Mouse (Mus musculus): Measurements from ENCODE around the gene Hemk1. TPM values are rescaled to one million over a fixed set of nuclear protein-coding genes. Genes with fewer than 3 reads are reported as not detected.

Gene Hemk1
- total and polyA plus RNA-seq, 3 experiments: 11.9 to 20.5 (median 12.1) TPM

DNA sequence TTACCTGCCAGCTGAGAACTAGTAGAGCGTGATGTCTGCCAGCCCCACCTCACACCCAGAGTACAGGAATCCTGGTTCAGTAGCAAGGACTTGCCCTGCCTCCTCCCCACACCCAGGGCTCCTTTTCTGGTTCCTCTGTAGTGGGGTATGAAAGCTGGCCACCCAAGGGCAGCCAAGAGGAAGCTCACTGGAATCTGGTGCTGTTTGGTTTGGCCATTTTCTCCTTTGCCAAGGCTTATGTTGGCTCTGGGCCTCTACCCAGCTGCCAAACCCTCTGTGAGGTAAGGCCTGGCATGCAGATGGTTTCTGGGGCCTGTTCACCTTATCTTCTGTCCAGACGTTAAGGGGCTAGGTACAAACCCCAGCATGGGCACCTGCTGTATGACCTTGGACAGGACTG is 22.4 kb downstream of the Hemk1 start:
- H3K9me3 ChIP-seq (replicated peaks; ENCODE audit: low read length): no peaks in the 10 kb centered on the region
- no peak for DNase-seq (ENCODE audit: extremely low read depth)
- in situ Hi-C loops (cut with MboI; ENCODE audit: low pct_ligation_motif_present, low pct_unique_long_range_greater_than_20kb, low sequenced_read_pairs) (no loop called here), dilution Hi-C loops (cut with MboI; ENCODE audit: extremely low pct_ligation_motif_present, extremely low pct_unique_long_range_greater_than_20kb, low sequenced_read_pairs) (no loop called here)
- no peaks in the 10 kb centered on the region for H3K27me3 ChIP-seq (replicated peaks)
- H3K4me2 ChIP-seq (ENCODE audit: insufficient read depth, low read depth, poor library complexity, severe bottlenecking): no peak overlapping the region
- no peak for TF ChIP-seq CTCF (conservative IDR thresholded peaks at IDR 0.05 in 1 of 2, IDR thresholded peaks at IDR 0.05 in 1 of 2; ENCODE audit: low read depth in 2 of 2, low read length in 2 of 2)
- no peak for TF ChIP-seq MEF2A (IDR thresholded peaks at IDR 0.05; ENCODE audit: borderline replicate concordance, low read depth, low read length)
- no peak for TF ChIP-seq NELFE (IDR thresholded peaks at IDR 0.05; ENCODE audit: low read depth, low read length)
- TF ChIP-seq CHD1 (IDR thresholded peaks at IDR 0.05; ENCODE audit: low read depth, low read length): no peak
- TF ChIP-seq MYC (IDR thresholded peaks at IDR 0.05; ENCODE audit: low read depth, low read length): no peak
- TF ChIP-seq SIN3A (IDR thresholded peaks at IDR 0.05; ENCODE audit: low read length): no peak
- peaks cover 32 to 74% of the 10 kb centered on the region in 2 experiments for H3K4me1 ChIP-seq (ENCODE audit: control insufficient read depth in 1 of 2, insufficient read depth in 2 of 2)
- no peak overlapping the region for H3K9ac ChIP-seq (ENCODE audit: insufficient read depth, low read depth)
- H3K79me2 ChIP-seq (replicated peaks; ENCODE audit: control insufficient read depth, extremely low read depth, insufficient read depth, poor library complexity, severe bottlenecking): no peaks in the 10 kb centered on the region
- no peak overlapping the region for H3K4me3 ChIP-seq (replicated peaks in 1 of 3; ENCODE audit: low read depth in 2 of 3, low read length in 2 of 3, poor library complexity in 1 of 3)
- H3K27ac ChIP-seq (ENCODE audit: insufficient read depth, low read depth): no peak overlapping the region
- H3K36me3 ChIP-seq (replicated peaks in 1 of 2; ENCODE audit: control insufficient read depth in 1 of 2, insufficient read depth in 1 of 2, low read length in 1 of 2): no peaks in the 10 kb centered on the region

DNA sequence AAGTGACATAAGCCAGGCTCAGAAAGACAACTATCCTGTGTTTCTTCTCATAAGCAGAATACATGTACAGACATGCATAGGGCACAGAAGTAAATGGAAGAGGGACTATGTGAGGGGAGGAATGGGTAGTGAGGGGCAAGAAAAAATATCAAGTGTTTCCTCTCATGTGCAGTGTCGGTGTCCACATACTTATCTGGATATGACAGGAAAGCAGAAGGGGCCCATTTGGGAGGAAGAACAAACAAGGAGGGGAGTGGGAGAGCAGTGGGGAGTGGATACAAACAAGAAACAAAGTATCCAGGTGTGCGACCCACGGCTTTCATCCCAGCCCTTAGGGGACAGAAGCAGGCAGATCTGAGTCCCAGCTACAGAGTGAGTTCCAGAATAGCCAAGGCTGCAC is 24.2 kb downstream of the Hemk1 start:
- H3K4me2 ChIP-seq (ENCODE audit: insufficient read depth, low read depth, poor library complexity, severe bottlenecking): peak overlapping the region; percentile 78; the same call in 1 of the 2 replicates
- no peaks in the 10 kb centered on the region for H3K27me3 ChIP-seq (replicated peaks)
- H3K36me3 ChIP-seq (replicated peaks in 1 of 2; ENCODE audit: control insufficient read depth in 1 of 2, insufficient read depth in 1 of 2, low read length in 1 of 2): no peaks in the 10 kb centered on the region
- H3K4me1 ChIP-seq (ENCODE audit: control insufficient read depth in 1 of 2, insufficient read depth in 2 of 2): peaks cover 37 to 86% of the 10 kb centered on the region in 2 experiments
- dilution Hi-C loops (cut with MboI; ENCODE audit: extremely low pct_ligation_motif_present, extremely low pct_unique_long_range_greater_than_20kb, low sequenced_read_pairs) (no loop called here), in situ Hi-C loops (cut with MboI; ENCODE audit: low pct_ligation_motif_present, low pct_unique_long_range_greater_than_20kb, low sequenced_read_pairs) (no loop called here)
- peak overlapping the region; percentile 70 for H3K27ac ChIP-seq (ENCODE audit: insufficient read depth, low read depth)
- DNase-seq (ENCODE audit: extremely low read depth): no peak
- no peaks in the 10 kb centered on the region for H3K9me3 ChIP-seq (replicated peaks; ENCODE audit: low read length)
- no peak overlapping the region for H3K9ac ChIP-seq (ENCODE audit: insufficient read depth, low read depth)
- no peaks in the 10 kb centered on the region for H3K79me2 ChIP-seq (replicated peaks; ENCODE audit: control insufficient read depth, extremely low read depth, insufficient read depth, poor library complexity, severe bottlenecking)
- no peak overlapping the region for H3K4me3 ChIP-seq (replicated peaks in 1 of 3; ENCODE audit: low read depth in 2 of 3, low read length in 2 of 3, poor library complexity in 1 of 3)
- TF ChIP-seq E2F4 (IDR thresholded peaks at IDR 0.05; ENCODE audit: insufficient replicate concordance, low read depth, low read length) (no peak), SIN3A (IDR thresholded peaks at IDR 0.05; ENCODE audit: low read length) (no peak), POLR2AphosphoS2 (IDR thresholded peaks at IDR 0.05; ENCODE audit: low read depth, low read length) (no peak), MAFK (IDR thresholded peaks at IDR 0.05; ENCODE audit: insufficient replicate concordance, low read length) (no peak), CHD2 (IDR thresholded peaks at IDR 0.05; ENCODE audit: low read length) (no peak), MAX (IDR thresholded peaks at IDR 0.05; ENCODE audit: low read length) (no peak), CHD1 (IDR thresholded peaks at IDR 0.05; ENCODE audit: low read depth, low read length) (peak; percentile 72; the same call in 1 of the 2 replicates)

DNA sequence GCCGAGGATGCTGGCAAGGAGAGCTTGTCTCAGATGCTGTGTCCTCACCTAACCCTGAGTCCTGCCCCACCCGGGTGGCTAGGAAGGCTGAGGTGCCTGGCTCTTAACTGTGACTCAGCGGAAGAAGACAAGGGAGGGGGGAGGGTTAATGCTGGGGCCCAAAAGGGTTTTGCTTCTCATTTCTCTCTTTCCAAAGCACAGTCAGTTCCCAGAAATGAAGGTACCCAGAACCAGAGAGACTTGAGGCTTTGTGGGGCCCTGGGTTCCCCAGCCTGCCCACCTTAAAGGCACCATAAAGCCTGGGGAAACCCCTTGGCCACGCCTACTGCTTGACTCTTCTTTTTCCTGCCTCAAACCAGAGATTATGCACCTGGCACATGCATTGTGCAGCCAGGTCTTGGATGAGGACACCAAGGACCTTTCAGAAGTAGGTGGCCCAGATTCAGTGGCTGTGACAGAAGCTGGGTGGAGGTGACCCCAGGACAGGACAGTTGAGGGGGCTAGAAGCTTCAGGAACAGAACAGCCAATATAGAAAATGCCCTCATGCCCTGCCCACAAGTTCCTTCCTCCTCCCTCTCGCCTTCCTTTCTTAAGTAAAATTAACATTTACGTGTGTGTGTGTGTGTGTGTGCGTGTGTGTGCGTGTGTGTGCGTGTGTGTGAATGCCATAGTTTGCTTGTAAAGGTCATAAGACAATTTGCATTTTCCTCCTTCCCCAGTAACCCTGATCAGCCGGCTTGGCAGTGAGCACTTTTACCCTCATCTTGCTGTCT is 25.2 kb downstream of the Hemk1 start:
- no peaks in the 10 kb centered on the region for H3K9me3 ChIP-seq (replicated peaks; ENCODE audit: low read length)
- peak overlapping the region in 2 of 3 experiments; percentile 42 to 44 for H3K4me3 ChIP-seq (replicated peaks in 1 of 3; ENCODE audit: low read depth in 2 of 3, low read length in 2 of 3, poor library complexity in 1 of 3)
- peak overlapping the region; percentile 68 for H3K9ac ChIP-seq (ENCODE audit: insufficient read depth, low read depth)
- peaks cover 38 to 86% of the 10 kb centered on the region in 2 experiments for H3K4me1 ChIP-seq (ENCODE audit: control insufficient read depth in 1 of 2, insufficient read depth in 2 of 2)
- DNase-seq (ENCODE audit: extremely low read depth): peak; percentile 94
- H3K36me3 ChIP-seq (replicated peaks in 1 of 2; ENCODE audit: control insufficient read depth in 1 of 2, insufficient read depth in 1 of 2, low read length in 1 of 2): no peaks in the 10 kb centered on the region
- H3K79me2 ChIP-seq (replicated peaks; ENCODE audit: control insufficient read depth, extremely low read depth, insufficient read depth, poor library complexity, severe bottlenecking): no peaks in the 10 kb centered on the region
- H3K27me3 ChIP-seq (replicated peaks): no peaks in the 10 kb centered on the region
- H3K27ac ChIP-seq (ENCODE audit: insufficient read depth, low read depth): peak overlapping the region; percentile 99
- in situ Hi-C loops (cut with MboI; ENCODE audit: low pct_ligation_motif_present, low pct_unique_long_range_greater_than_20kb, low sequenced_read_pairs) (no loop called here), dilution Hi-C loops (cut with MboI; ENCODE audit: extremely low pct_ligation_motif_present, extremely low pct_unique_long_range_greater_than_20kb, low sequenced_read_pairs) (no loop called here)
- H3K4me2 ChIP-seq (ENCODE audit: insufficient read depth, low read depth, poor library complexity, severe bottlenecking): peak overlapping the region; percentile 78
- TF ChIP-seq TBP (conservative IDR thresholded peaks at IDR 0.05; ENCODE audit: low read depth, low read length) (peak; percentile 82), MEF2A (IDR thresholded peaks at IDR 0.05; ENCODE audit: borderline replicate concordance, low read depth, low read length) (peak; percentile 92), ZMIZ1 (IDR thresholded peaks at IDR 0.05; ENCODE audit: low read depth, low read length) (peak; percentile 84; the same call in 1 of the 2 replicates), USF2 (conservative IDR thresholded peaks at IDR 0.05; ENCODE audit: low read depth, low read length) (no peak), EP300 (IDR thresholded peaks at IDR 0.05; ENCODE audit: low read length) (peak; percentile 96), ETS1 (conservative IDR thresholded peaks at IDR 0.05; ENCODE audit: low read depth, low read length) (peak; percentile 96), POLR2AphosphoS2 (IDR thresholded peaks at IDR 0.05; ENCODE audit: low read depth, low read length) (no peak), ZNF384 (IDR thresholded peaks at IDR 0.05; ENCODE audit: low read depth, low read length) (peak; percentile 60), ELF1 (IDR thresholded peaks at IDR 0.05; ENCODE audit: low read depth, low read length) (peak; percentile 74), CHD1 (IDR thresholded peaks at IDR 0.05; ENCODE audit: low read depth, low read length) (no peak), GABPA (IDR thresholded peaks at IDR 0.05; ENCODE audit: insufficient replicate concordance, low read depth, low read length) (peak; percentile 17; the same call in 1 of the 2 replicates), CHD2 (IDR thresholded peaks at IDR 0.05; ENCODE audit: low read length) (peak; percentile 93), KAT2A (IDR thresholded peaks at IDR 0.05; ENCODE audit: insufficient replicate concordance, low read length) (peak; percentile 68; the same call in 1 of the 2 replicates), JUND (conservative IDR thresholded peaks at IDR 0.05; ENCODE audit: low read depth, low read length) (peak; percentile 69), SIN3A (IDR thresholded peaks at IDR 0.05; ENCODE audit: low read length) (peak; percentile 96), MAZ (IDR thresholded peaks at IDR 0.05; ENCODE audit: low read depth, low read length) (peak; percentile 98), TCF12 (IDR thresholded peaks at IDR 0.05; ENCODE audit: low read depth, low read length) (peak; percentile 94), NELFE (IDR thresholded peaks at IDR 0.05; ENCODE audit: low read depth, low read length) (peak; percentile 75)
